Comparison of ENCODE assay signal across 7 mouse cellular contexts in genomic region chr17:6475270-6475669, GRCm38 (mm10). TPM values are rescaled to one million over a fixed set of nuclear protein-coding genes. Genes with fewer than 3 reads are reported as not detected.
DNase-seq lines count a peak whose midpoint lies in the region; ATAC-seq lines count a peak whose summit lies in the region.
"Not testable (repeated sequence)": the region's sequence is repeated elsewhere in the genome, so short reads cannot be mapped to it uniquely, and the experiment has no call there.

No protein-coding gene starts in this region.

- H3K27ac ChIP-seq in embryonic facial prominence, embryonic 10.5 days (replicated peaks); forebrain, embryonic 11.5 days (ENCODE audit: low read depth, low read length); heart, embryonic 13.5 days (replicated peaks); hindbrain, embryonic 14.5 days; limb, embryonic 13.5 days; midbrain, embryonic 11.5 days (ENCODE audit: low read depth, low read length); neural tube, embryonic 15.5 days (replicated peaks): not testable (repeated sequence)

- H3K27me3 ChIP-seq in embryonic facial prominence, embryonic 10.5 days (replicated peaks; ENCODE audit: low read depth, poor library complexity, severe bottlenecking); forebrain, embryonic 11.5 days (ENCODE audit: control insufficient read depth, insufficient read depth, low read length); heart, embryonic 13.5 days (replicated peaks); hindbrain, embryonic 14.5 days (ENCODE audit: control insufficient read depth, insufficient read depth, low read length); limb, embryonic 13.5 days; midbrain, embryonic 11.5 days (ENCODE audit: control insufficient read depth, insufficient read depth, low read length); neural tube, embryonic 15.5 days (replicated peaks): not testable (repeated sequence)

- peak overlapping the region; percentile 76; the same call in 1 of the 2 replicates for H3K4me3 ChIP-seq in embryonic facial prominence, embryonic 10.5 days
- H3K4me3 ChIP-seq in forebrain, embryonic 11.5 days (ENCODE audit: low read depth, low read length) = peak overlapping the region; percentile 9; the same call in 1 of the 2 replicates
- not testable (repeated sequence) for H3K4me3 ChIP-seq in heart, embryonic 13.5 days; hindbrain, embryonic 14.5 days (replicated peaks; ENCODE audit: low read length); midbrain, embryonic 11.5 days (ENCODE audit: low read depth, low read length); neural tube, embryonic 15.5 days (replicated peaks)
- peak overlapping the region; percentile 64; the same call in 1 of the 2 replicates for H3K4me3 ChIP-seq in limb, embryonic 13.5 days

- peaks cover 20% of the 10 kb centered on the region for H3K4me1 ChIP-seq in embryonic facial prominence, embryonic 10.5 days
- not testable (repeated sequence) for H3K4me1 ChIP-seq in forebrain, embryonic 11.5 days (replicated peaks; ENCODE audit: control insufficient read depth, insufficient read depth, low read length); hindbrain, embryonic 14.5 days (replicated peaks; ENCODE audit: control insufficient read depth, insufficient read depth, low read length); midbrain, embryonic 11.5 days (ENCODE audit: control insufficient read depth, insufficient read depth, low read length)
- peaks cover 27% of the 10 kb centered on the region for H3K4me1 ChIP-seq in heart, embryonic 13.5 days
- H3K4me1 ChIP-seq in limb, embryonic 13.5 days = peaks cover 13% of the 10 kb centered on the region
- H3K4me1 ChIP-seq in neural tube, embryonic 15.5 days = peaks cover 23% of the 10 kb centered on the region

- H3K9me3 ChIP-seq in embryonic facial prominence, embryonic 10.5 days; forebrain, embryonic 11.5 days (ENCODE audit: control insufficient read depth, low read length); heart, embryonic 13.5 days; hindbrain, embryonic 14.5 days (ENCODE audit: control insufficient read depth, low read length); limb, embryonic 13.5 days; midbrain, embryonic 11.5 days (ENCODE audit: control insufficient read depth, low read length); neural tube, embryonic 15.5 days (replicated peaks): not testable (repeated sequence)

- H3K9ac ChIP-seq in forebrain, embryonic 11.5 days (ENCODE audit: low read length); heart, embryonic 13.5 days; hindbrain, embryonic 14.5 days; midbrain, embryonic 11.5 days (ENCODE audit: low read length); neural tube, embryonic 15.5 days (replicated peaks): not testable (repeated sequence)
- peak overlapping the region; percentile 53; the same call in 1 of the 2 replicates for H3K9ac ChIP-seq in limb, embryonic 13.5 days

- H3K4me2 ChIP-seq in forebrain, embryonic 11.5 days (ENCODE audit: low read depth, low read length, severe bottlenecking) = 0 out of 2 replicates have a peak overlapping the region, but pooled peaks have one; percentile 1
- peak overlapping the region; percentile 73 for H3K4me2 ChIP-seq in heart, embryonic 13.5 days
- peak overlapping the region; percentile 2; the same call in 1 of the 2 replicates for H3K4me2 ChIP-seq in hindbrain, embryonic 14.5 days (replicated peaks)
- H3K4me2 ChIP-seq in limb, embryonic 13.5 days (replicated peaks) = peak overlapping the region; percentile 73
- H3K4me2 ChIP-seq in midbrain, embryonic 11.5 days = not testable (repeated sequence)
- H3K4me2 ChIP-seq in neural tube, embryonic 15.5 days = peak overlapping the region; percentile 96

- not testable (repeated sequence) for H3K36me3 ChIP-seq in embryonic facial prominence, embryonic 10.5 days (replicated peaks); forebrain, embryonic 11.5 days (ENCODE audit: control insufficient read depth, insufficient read depth, low read length); heart, embryonic 13.5 days; hindbrain, embryonic 14.5 days (replicated peaks; ENCODE audit: control insufficient read depth, insufficient read depth); limb, embryonic 13.5 days; midbrain, embryonic 11.5 days (ENCODE audit: control insufficient read depth, insufficient read depth, low read length); neural tube, embryonic 15.5 days

- not testable (repeated sequence) for ATAC-seq in forebrain, embryonic 11.5 days (replicated peaks; ENCODE audit: low FRiP score); heart, embryonic 13.5 days (ENCODE audit: extremely low read depth, insufficient number of reproducible peaks, low FRiP score, low TSS enrichment); hindbrain, embryonic 14.5 days (ENCODE audit: low FRiP score); limb, embryonic 13.5 days (ENCODE audit: low FRiP score, low read depth); midbrain, embryonic 11.5 days (ENCODE audit: low FRiP score); neural tube, embryonic 15.5 days (ENCODE audit: low FRiP score)

- not testable (repeated sequence) for DNase-seq in embryonic facial prominence, embryonic 10.5 days (ENCODE audit: low spot score); hindbrain, embryonic 14.5 days (ENCODE audit: low spot score)
- DNase-seq in forebrain, embryonic 11.5 days (ENCODE audit: low spot score) = peak; percentile 53
- peak; percentile 86 for DNase-seq in midbrain, embryonic 11.5 days (ENCODE audit: low spot score, missing footprints)

- 94% methylated on average over 6 of the region's 6 CpGs for WGBS in embryonic facial prominence, embryonic 10.5 days
- WGBS in forebrain, embryonic 11.5 days = 95% methylated on average over 6 of the region's 6 CpGs
- WGBS in heart, embryonic 13.5 days = 83% methylated on average over 6 of the region's 6 CpGs
- WGBS in hindbrain, embryonic 14.5 days = 94% methylated on average over 6 of the region's 6 CpGs
- WGBS in limb, embryonic 13.5 days = 86% methylated on average over 6 of the region's 6 CpGs
- 93% methylated on average over 6 of the region's 6 CpGs for WGBS in midbrain, embryonic 11.5 days
- WGBS in neural tube, embryonic 15.5 days = 94% methylated on average over 6 of the region's 6 CpGs

RNA-seq across cellular contexts. Expression of gene Dynlt1b, which starts 45.4 kb away (rescaled TPM):
- 495 TPM in 2 replicates for polyA plus RNA-seq in embryonic facial prominence, embryonic 10.5 days (2016; fragmentation: Nextera tagmentation; extraction: Ambion mirVana)
- 530 and 544 TPM in 2 replicates for polyA plus RNA-seq in forebrain, embryonic 11.5 days (2014; fragmentation: Nextera tagmentation; extraction: Ambion mirVana)
- 393 and 431 TPM in 2 replicates for polyA plus RNA-seq in heart, embryonic 13.5 days (2015; fragmentation: Nextera tagmentation; extraction: Ambion mirVana)
- 1,240 and 1,455 TPM in 2 replicates for polyA plus RNA-seq in hindbrain, embryonic 14.5 days (2014; fragmentation: Nextera tagmentation; extraction: Ambion mirVana)
- polyA plus RNA-seq in limb, embryonic 13.5 days (2015; fragmentation: Nextera tagmentation; extraction: Ambion mirVana) = 478 and 527 TPM in 2 replicates
- polyA plus RNA-seq in midbrain, embryonic 11.5 days (2014; fragmentation: Nextera tagmentation; extraction: Ambion mirVana) = 673 and 680 TPM in 2 replicates
- polyA plus RNA-seq in neural tube, embryonic 15.5 days (2015; fragmentation: Nextera tagmentation; extraction: Ambion mirVana) = 1,064 and 1,207 TPM in 2 replicates
